Mouse (Mus musculus): ENCODE measurements around the gene Pde8a. TPM values are rescaled to one million over a fixed set of nuclear protein-coding genes. Genes with fewer than 3 reads are reported as not detected.

Gene Pde8a
- total RNA-seq, 2 experiments from 2014 or later = 13.2 to 14.6 TPM

DNA sequence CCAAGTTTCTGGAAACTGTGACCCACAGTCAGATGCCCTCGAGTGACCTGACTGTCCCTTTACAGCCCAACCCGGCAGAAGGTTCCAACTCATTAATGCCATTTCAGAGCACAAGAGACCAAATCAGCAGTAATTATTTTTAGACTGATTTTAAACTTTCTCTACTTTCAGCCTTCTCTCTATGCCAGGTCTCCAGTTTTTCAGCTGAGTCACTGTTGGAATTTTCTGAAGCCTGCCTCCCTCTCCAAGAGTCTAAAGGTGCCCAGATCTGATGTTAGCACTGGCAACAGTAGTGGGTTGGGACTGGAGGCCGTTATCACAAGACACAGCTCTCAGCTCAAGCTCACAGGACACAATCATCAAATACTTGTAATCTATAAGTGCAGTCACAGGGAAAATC lies 154.6 kb downstream of the Pde8a start:
- intact Hi-C loops (cut with DNase I) = no loop called here
- no peak for DNase-seq

DNA sequence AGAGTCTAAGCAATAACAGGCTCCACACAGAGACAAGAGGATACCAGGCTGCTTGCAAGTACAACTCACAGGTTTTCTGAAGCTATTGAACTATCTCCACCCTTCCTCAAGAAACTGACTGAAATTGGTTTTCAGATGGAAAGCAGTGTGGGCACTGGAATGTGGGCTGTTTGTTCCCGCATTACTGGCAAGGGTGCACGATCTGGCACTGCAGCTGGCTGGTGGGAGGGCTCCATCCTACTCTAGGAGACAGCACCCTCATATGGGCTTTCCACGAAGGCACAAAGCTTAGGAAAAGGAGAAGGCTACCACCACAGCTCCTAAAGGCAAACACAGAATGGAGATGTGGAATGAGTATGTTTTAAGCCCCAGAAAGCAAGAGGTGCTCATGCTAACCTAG lies 156.3 kb downstream of the Pde8a start:
- DNase-seq = no peak
- intact Hi-C loops (cut with DNase I) = no loop called here

DNA sequence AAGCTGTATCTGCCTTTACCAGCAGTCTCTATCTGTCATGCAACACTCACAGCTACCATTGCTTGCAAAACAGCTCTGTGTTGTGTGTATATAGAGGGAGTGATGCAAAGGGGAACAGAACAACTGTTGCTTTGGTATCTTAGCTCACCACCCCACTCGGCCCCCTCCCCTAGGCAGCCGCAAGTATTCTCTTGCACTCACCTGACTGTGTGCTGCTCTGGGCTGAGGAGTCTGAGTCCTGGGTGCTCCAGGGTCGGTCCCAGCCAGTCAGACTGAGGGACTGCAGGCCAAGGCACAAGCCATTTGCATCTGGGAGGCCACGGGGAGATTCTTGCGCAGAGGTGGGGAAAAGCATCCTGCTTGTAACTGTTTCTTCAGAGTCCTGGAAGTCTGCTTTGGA lies 158.4 kb downstream of the Pde8a start:
- no peak for DNase-seq
- intact Hi-C loops (cut with DNase I) = no loop called here

DNA sequence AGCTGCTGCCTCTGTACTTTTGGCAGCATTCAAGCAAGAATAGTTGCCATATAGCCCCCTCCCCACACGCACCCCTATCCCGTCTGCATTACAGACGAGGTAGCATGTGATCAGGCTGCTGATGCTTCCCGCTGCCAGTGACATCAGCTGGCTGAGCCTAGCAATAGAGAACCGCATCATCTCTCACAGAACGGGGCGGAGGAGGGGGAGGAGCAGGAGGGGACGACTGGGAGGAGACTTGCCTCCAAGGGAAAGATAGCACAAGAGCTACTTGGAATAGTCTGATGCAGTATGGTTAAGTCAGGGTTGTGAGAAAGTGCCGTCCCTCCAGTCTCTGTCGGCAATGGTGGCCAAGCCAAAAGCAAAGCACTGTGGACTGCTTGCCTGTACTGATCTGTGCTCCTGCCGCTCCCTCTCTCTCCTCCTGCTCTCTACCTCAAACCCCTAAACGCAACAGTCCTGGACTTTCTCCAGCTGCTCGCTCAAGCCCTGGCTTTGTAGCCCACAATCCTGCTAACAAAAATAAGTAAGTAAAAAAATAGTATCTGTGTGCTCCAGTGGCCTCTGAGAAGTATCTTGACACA lies 159.0 kb downstream of the Pde8a start:
- DNase-seq = peak; percentile 21 to 34
- intact Hi-C loops (cut with DNase I) = no loop called here

DNA sequence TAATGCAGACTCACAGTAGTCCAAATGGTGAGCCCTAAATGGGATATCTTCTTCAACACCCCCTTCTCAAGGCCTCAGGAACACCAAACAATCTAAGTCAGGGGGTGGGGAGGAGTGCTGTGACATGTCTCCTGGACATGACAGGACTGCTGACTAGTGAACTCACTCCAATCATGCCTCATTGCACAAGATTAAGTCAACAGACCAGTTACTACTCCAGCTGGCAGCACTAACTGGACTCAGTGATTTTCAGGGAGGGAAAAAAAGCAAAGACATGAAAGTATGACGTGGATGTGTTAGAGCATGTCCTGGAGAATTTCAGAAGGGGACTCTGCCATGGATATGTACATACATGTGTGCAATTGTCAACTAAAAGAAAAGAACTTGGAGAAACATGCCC lies 166.0 kb downstream of the Pde8a start:
- intact Hi-C loops (cut with DNase I) = no loop called here

More for the DNA sequence above, 166.0 kb downstream of the Pde8a start:
- DNase-seq = no peak

Other genes starting within 250 kb of the Pde8a start
- gene Zfp592, start 219.9 kb upstream of the Pde8a start, total RNA-seq (2021) = 10 to 100 TPM; 21.5 to 22.1 TPM
- 10 to 100 TPM; 81.4 to 86.0 TPM for gene Alpk3, start 156.0 kb upstream of the Pde8a start, total RNA-seq (2021)
- under 1 TPM; 0.33 to 0.34 TPM for gene Slc28a1, start 98.8 kb upstream of the Pde8a start, total RNA-seq (2021)
- 100 to 1,000 TPM; 818 to 856 TPM for gene Rps17, start 131.7 kb downstream of the Pde8a start, total RNA-seq (2021)
- 1 to 10 TPM; 7.0 to 8.4 TPM for gene Cpeb1, start 241.9 kb downstream of the Pde8a start, total RNA-seq (2021)

Data from heart, postnatal 14 days (tissue).